Mouse (Mus musculus) heart, embryonic 10.5 days (tissue): Measurements from ENCODE around the gene Rnf157. TPM values are rescaled to one million over a fixed set of nuclear protein-coding genes. Genes with fewer than 3 reads are reported as not detected.

Source experiments
- DNase-seq: peaks from one replicate; pipeline ENCODE4 v3.0.0-alpha.2; 2017; ENCODE audit warnings: low spot score
- H3K27ac ChIP-seq: fragments of 300-500 bp; sonication (generic); 2 replicates; pipeline ENCODE4 v1.5.1; 2016; ENCODE audit warnings: mild to moderate bottlenecking
- H3K27me3 ChIP-seq: fragments of 300-500 bp; sonication (generic); 2 replicates; pipeline ENCODE4 v1.6.1; 2016; ENCODE audit warnings: mild to moderate bottlenecking; ENCODE audit not compliant: poor library complexity, insufficient read depth, severe bottlenecking
- H3K36me3 ChIP-seq: fragments of 300-500 bp; sonication (generic); 2 replicates; pipeline ENCODE4 v1.6.1; 2016; ENCODE audit warnings: mild to moderate bottlenecking, moderate library complexity
- H3K4me1 ChIP-seq: fragments of 300-500 bp; sonication (generic); 2 replicates; pipeline ENCODE4 v1.6.1; 2016; ENCODE audit warnings: mild to moderate bottlenecking
- H3K4me3 ChIP-seq: fragments of 300-500 bp; sonication (generic); 2 replicates; pipeline ENCODE4 v1.5.1; 2016; ENCODE audit warnings: mild to moderate bottlenecking, moderate library complexity
- H3K9me3 ChIP-seq: fragments of 300-500 bp; sonication (generic); 2 replicates; pipeline ENCODE4 v1.6.1; 2016; ENCODE audit warnings: mild to moderate bottlenecking, moderate library complexity
- WGBS: fragments of 180-500 bp; shearing (Covaris S2); methylation state at CpG from one replicate; pipeline ENCODE4 v1.1.7; 2016; 5-methylcytosine and 5-hydroxymethylcytosine counted together
- polyA plus RNA-seq: library from polyadenylated mRNA; unstranded; fragments of >200 nt; fragmentation: Nextera tagmentation; extraction: Ambion mirVana; gene quantifications from 2 replicates; pipeline ENCODE4 v1.2.1, GENCODE M21; 2016

The Rnf157 gene
- 7.3 and 8.5 TPM in 2 replicates for polyA plus RNA-seq

DNA sequence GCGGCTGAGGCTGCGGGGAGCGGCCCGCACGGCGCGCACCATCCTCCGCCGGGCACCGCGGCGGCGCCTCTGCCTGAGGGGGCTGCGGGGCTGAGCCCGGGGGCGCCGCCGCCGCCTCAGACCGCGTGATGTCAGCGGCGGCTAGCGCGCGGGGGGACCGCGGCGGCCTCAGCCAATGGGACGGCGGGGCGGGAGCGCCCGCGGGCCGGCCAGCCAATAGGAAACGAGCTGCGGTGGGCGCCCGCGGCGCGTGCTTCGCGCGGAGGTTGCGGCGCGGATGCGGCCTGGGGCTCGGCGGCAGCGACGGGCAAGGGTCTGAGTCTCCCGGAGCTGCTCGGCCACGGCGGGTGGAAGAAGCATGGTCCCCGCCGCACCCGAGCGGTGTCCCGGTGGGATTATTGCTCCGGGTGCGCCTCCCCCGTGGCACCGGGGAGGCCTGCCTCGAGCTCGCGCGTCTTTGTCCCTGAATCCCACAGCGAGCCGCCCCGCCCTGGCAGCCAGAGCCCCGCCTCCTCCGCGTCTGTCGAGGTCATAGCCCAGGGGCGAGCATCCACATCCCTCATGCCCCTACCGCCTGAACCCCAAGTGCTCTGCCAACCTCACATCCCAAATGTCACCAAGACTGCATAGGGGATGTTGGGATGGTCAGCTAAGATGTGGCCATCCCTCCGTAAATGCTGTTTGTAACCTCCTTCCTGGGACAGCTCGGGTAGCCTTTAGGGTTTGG, at the start of gene Rnf157:
TSS of gene Rnf157 (minus strand) at position 129 of the 727 bp plus-strand sequence.
- DNase-seq: peak; percentile 87
- peak within 1 kb of the TSS; percentile 86 for H3K4me3 ChIP-seq
- 4% methylated on average over 79 of the region's 82 CpGs for WGBS
- H3K36me3 ChIP-seq: no peaks in the 10 kb centered on the region
- peaks cover 14% of the 10 kb centered on the region for H3K27me3 ChIP-seq
- H3K27ac ChIP-seq: peak within 1 kb of the TSS; percentile 92
- no peaks in the 10 kb centered on the region for H3K9me3 ChIP-seq
- H3K4me1 ChIP-seq: peaks cover 28% of the 10 kb centered on the region

DNA sequence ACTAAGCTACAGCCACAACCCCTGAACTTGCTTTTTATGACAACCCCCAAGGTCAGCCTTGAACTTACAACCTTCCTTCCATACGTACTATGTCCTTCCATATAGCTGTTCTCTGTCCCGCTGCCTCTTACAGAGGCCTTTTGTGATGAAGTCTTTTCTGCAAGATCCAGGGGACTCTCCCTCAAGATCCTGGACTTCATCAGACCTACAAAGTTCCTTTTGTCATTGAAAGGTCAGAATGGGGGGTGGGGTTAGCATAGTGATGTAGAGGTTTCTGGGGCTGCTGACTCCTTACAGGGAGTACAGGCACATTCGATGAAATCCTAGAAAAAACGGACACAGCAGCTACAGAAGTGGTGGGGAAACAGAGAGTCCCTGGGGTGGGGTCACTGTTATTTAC, 47.0 kb upstream of the Rnf157 start:
- no peak for DNase-seq
- Histone ChIP-seq H3K27me3 (peaks cover 20% of the 10 kb centered on the region), H3K4me3 (no peak overlapping the region), H3K27ac (no peak overlapping the region), H3K9me3 (no peaks in the 10 kb centered on the region), H3K36me3 (no peaks in the 10 kb centered on the region), H3K4me1 (peaks cover 14% of the 10 kb centered on the region)
- 57% methylated on average over 4 of the region's 4 CpGs for WGBS

DNA sequence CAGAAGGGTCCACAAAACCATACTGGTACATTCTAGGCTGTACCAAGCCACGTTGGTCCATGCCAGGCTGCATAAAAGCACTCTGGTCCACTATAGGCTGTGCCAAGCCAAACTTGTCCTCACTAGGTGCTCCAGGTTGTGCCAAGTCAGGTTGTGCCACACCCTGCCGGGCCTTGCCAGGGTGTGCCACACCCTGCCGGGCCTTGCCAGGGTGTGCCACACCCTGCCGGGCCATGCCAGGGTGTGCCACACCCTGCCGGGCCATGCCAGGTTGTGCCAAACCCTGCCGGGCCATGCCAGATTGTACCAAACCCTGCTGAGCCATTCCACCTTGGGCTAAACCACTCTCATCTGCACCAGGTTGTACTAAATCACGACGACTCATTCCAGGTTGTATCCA, 43.4 kb upstream of the Rnf157 start:
- peaks cover 34% of the 10 kb centered on the region for H3K27me3 ChIP-seq

DNA sequence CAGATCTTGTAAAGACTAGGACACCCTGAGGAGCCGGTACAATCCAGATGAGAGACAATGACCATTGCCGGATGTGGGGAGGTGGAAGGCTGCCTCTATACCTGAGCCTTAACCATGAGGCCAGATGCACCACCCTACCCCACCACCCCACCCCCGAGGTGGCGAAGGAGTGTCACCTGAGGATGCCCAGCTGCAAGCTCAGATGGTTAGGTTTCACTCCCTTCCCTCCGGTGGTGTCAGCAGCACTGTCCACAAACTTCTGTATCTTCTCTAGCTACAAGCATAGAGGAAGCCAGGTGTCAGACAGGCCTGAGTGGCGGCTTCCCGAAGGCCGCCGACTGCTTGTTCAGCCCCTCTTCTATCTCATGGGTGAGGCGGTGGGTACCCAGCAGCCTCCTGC, 41.1 kb upstream of the Rnf157 start:
- WGBS: 84% methylated on average over 10 of the region's 10 CpGs
- H3K4me1 ChIP-seq: no peaks in the 10 kb centered on the region
- peaks cover 32% of the 10 kb centered on the region for H3K27me3 ChIP-seq
- H3K27ac ChIP-seq: no peak overlapping the region
- H3K4me3 ChIP-seq: no peak overlapping the region
- no peaks in the 10 kb centered on the region for H3K36me3 ChIP-seq
- H3K9me3 ChIP-seq: no peaks in the 10 kb centered on the region
- DNase-seq: no peak

More for the DNA sequence above, 43.4 kb upstream of the Rnf157 start:
- Histone ChIP-seq H3K9me3 (no peaks in the 10 kb centered on the region), H3K27ac (no peak overlapping the region), H3K36me3 (no peaks in the 10 kb centered on the region), H3K4me3 (no peak overlapping the region), H3K4me1 (peaks cover 7% of the 10 kb centered on the region; the same call in 1 of the 2 replicates)
- DNase-seq: no peak
- WGBS: 82% methylated on average over 8 of the region's 8 CpGs

DNA sequence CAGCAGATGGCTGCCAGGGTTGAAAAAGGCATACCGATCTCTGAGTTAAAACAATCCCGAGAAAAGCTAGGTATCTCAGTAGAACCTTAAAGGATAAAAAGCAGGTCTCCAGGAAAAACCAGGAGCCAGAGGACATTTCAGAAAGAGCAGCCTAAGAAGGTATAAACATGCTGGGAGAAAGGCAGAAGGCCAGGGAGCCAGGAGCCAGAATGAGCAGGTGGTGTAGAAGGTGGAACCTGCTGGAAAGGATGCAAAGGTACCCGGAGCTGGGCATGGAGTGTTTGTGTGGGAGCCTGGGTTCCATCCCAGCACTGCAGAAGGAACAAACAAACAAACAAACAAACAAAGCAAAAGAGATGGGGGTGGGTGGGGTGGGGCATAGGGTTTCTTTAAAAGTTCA, 36.5 kb upstream of the Rnf157 start:
- Histone ChIP-seq H3K4me1 (peaks cover 18% of the 10 kb centered on the region), H3K27ac (no peak overlapping the region), H3K9me3 (no peaks in the 10 kb centered on the region), H3K4me3 (no peak overlapping the region), H3K36me3 (no peaks in the 10 kb centered on the region), H3K27me3 (peaks cover 34% of the 10 kb centered on the region)
- 86% methylated on average over 3 of the region's 3 CpGs for WGBS
- DNase-seq: no peak

DNA sequence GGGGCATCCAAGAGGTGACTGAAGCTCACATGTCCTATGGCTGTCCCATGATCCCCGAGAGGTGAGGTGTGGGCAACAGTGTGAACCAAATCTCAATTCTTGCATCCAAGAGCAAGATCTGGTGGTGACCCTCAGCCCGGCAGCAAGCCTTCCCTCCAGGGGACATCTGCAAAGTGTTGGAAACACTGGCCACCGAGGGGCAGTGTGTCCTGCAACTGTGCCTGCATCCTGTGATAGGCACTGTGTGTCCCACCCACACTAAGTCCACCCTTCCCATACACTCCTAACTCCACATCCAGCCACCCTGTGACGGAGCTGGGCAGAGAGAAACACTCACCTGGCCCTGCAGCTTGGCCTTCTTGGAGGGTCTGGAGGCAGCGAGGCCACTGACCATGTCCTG, 35.0 kb upstream of the Rnf157 start:
- WGBS: 66% methylated on average over 5 of the region's 5 CpGs
- no peak overlapping the region for H3K27ac ChIP-seq

DNA sequence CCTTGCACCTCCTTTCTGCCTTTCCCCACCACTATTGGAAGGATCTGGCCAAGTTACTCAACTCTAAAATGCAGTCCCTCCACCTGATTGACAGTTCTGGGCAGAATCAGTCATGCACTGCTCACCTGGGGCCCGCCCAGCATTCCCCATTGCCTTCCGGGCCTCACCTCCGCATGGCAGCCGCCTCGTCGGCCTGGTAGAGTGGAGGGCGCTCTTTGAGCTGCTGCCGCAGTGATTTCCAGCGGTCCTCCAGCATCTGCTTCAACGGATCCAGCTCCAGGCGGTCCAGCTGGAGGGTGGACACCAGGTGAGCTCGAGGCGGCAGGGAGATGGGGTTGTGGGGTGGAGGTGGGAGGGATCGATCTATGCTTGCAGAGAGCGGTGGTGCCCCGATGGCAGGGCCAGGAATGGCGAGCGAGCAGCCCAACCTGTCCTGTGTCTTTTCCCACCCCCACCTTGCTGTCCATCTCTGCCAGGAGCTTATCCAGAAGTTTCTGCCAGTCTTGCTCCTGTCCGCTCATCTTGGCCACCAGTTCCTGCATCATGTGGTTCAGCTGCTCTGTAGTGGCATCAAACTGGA, 33.6 kb upstream of the Rnf157 start:
- 13% methylated on average over 19 of the region's 19 CpGs for WGBS
- H3K4me3 ChIP-seq: no peak overlapping the region
- H3K27ac ChIP-seq: 0 out of 2 replicates have a peak overlapping the region, but pooled peaks have one; percentile 18

More for the DNA sequence above, 35.0 kb upstream of the Rnf157 start:
- Histone ChIP-seq H3K4me3 (no peak overlapping the region), H3K4me1 (peaks cover 23% of the 10 kb centered on the region), H3K27me3 (peaks cover 25% of the 10 kb centered on the region), H3K9me3 (no peaks in the 10 kb centered on the region), H3K36me3 (no peaks in the 10 kb centered on the region)
- DNase-seq: no peak

DNA sequence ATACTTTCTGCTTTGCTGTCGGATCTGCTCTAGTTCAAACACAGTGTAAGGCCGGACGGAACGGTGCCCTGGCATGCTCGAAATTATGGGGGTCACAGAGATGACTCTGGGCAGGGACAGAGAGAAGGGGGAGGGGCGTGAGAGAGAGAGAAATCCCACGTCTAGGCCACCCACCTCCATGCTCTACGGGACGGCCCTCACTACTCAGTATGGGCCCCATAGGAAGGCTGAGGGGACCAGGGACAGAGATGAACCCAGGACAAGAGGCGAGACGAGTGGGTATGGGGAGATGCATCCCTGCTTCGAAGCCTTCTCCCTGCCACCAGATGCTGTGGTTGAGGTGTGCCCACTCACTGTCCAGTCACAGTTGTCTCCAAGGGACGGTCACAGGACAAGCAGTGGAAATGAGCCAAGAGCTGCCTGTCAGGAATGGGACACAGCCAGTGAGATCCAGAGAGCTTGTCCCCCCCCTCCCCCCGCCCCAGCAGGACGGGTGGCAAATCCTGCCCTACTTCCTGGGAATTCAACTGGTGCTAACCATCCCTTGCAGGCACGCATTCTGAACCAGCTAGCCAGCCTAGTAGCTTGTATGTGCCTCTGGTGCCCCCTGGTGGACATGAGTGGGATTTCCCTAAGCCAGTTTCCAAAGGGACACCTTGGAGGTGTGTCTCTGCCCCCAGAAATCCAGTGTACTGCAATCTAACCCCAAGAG, 32.9 kb upstream of the Rnf157 start:
- Histone ChIP-seq H3K4me3 (no peak overlapping the region), H3K36me3 (no peaks in the 10 kb centered on the region), H3K27ac (peak overlapping the region; percentile 2; the same call in 1 of the 2 replicates), H3K4me1 (peaks cover 35% of the 10 kb centered on the region), H3K27me3 (peaks cover 25% of the 10 kb centered on the region), H3K9me3 (no peaks in the 10 kb centered on the region)
- WGBS: 23% methylated on average over 16 of the region's 16 CpGs
- DNase-seq: peak; percentile 95

More for the DNA sequence above, 33.6 kb upstream of the Rnf157 start:
- no peak for DNase-seq
- no peaks in the 10 kb centered on the region for H3K36me3 ChIP-seq
- H3K9me3 ChIP-seq: no peaks in the 10 kb centered on the region
- peaks cover 33% of the 10 kb centered on the region for H3K4me1 ChIP-seq
- peaks cover 25% of the 10 kb centered on the region for H3K27me3 ChIP-seq

DNA sequence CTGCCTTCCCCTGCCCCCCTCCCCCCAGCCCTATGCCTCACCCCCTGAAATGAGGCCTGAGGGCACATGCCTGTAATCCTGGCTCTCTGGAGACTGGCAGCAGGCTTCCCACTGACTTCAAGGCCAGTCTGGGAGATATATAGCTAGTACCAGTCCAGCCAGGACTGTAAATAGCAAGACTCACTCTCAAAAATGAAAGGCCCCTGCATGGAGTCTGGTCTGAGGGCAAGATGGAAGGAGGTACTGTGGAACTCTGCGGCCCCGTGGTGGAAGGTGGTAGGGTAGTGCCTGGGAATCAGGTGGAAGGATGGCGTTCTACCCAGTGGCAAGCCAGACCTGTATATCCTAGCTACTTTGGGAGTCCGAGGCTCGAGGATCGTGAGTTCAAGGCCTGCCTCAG, 31.1 kb upstream of the Rnf157 start:
- no peak for DNase-seq
- H3K27ac ChIP-seq: no peak overlapping the region
- no peak overlapping the region for H3K4me3 ChIP-seq
- H3K9me3 ChIP-seq: no peaks in the 10 kb centered on the region
- H3K4me1 ChIP-seq: peaks cover 52% of the 10 kb centered on the region
- H3K27me3 ChIP-seq: peaks cover 25% of the 10 kb centered on the region
- H3K36me3 ChIP-seq: peaks cover 8% of the 10 kb centered on the region
- WGBS: 80% methylated on average over 6 of the region's 6 CpGs

DNA sequence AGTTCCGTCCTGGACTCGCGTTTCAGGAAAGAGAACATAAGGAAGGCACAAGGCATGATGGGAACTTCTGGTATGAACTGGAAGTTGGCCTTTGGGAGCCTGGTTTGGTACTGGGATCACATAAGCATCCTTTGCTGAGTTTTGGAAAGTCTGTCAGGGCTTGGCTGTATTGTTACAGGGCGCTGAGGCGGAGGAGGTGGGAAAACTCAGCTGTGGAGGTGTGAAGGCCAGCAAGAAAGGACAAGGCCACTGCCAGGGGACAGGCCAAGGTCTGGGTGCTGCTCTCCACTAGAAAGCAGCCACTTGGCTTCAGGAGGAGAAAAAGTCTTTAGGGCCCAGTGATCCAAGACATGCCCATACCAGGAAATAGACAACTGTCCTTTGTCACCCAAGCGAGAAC, 30.5 kb upstream of the Rnf157 start:
- peaks cover 10% of the 10 kb centered on the region for H3K36me3 ChIP-seq
- DNase-seq: no peak
- peaks cover 22% of the 10 kb centered on the region for H3K27me3 ChIP-seq
- H3K27ac ChIP-seq: 0 out of 2 replicates have a peak overlapping the region, but pooled peaks have one; percentile 3
- no peak overlapping the region for H3K4me3 ChIP-seq
- WGBS: 87% methylated on average over 6 of the region's 6 CpGs
- peaks cover 52% of the 10 kb centered on the region for H3K4me1 ChIP-seq
- H3K9me3 ChIP-seq: no peaks in the 10 kb centered on the region

DNA sequence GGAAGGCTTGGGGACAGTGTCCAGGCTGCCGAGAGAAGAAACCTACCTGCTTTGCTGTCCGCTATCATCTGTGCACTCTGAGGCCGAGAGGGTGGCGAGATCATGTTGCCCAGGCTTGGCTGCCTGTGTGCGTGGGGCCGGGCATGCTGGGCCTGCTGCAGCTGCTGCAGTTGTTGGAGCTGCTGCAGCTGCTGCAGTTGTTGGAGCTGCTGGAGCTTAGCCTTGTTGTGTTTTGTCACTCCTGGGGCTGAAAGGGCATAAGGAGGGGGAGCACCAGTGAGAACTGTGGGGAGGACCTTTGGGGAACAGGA, 30.0 kb upstream of the Rnf157 start:
- peaks cover 52% of the 10 kb centered on the region for H3K4me1 ChIP-seq
- WGBS: 62% methylated on average over 6 of the region's 6 CpGs
- no peak overlapping the region for H3K4me3 ChIP-seq
- H3K27me3 ChIP-seq: peaks cover 17% of the 10 kb centered on the region
- no peaks in the 10 kb centered on the region for H3K9me3 ChIP-seq
- DNase-seq: no peak
- H3K27ac ChIP-seq: 0 out of 2 replicates have a peak overlapping the region, but pooled peaks have one; percentile 3
- peaks cover 10% of the 10 kb centered on the region for H3K36me3 ChIP-seq

DNA sequence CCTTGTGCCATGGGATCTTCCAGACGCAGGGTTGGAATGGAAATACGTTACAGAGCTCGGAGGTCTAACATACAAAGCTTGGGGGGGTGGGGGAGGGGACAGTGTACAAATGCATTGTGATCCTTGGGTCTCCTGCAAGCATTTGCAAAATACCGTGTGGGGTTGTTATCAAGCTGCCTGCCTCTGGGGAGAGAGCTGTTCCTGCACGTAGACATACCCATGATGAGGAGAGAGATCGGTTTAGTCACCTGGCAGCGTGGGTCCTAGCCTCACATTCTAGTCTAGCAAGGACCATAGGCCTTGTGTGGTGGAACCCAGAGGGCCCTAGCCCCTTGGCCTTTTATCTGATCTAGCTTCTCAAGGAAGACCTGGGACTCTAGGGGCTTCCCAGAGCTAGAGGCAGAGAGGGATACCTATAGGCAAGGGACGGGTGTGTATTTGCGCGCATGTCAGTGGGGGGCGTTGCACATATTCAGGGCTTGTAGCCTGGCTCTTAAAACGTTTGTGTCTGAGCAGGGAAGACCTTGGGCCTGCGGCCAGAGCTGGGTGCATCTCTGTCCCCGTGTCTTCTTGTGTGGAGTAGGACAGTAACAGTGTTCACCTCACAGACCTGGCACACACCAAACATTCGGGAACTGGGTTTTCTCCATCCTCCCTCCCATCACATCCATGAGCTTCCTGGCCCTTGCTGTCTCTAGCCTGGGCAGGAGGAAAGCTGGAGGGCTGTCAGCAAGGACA, 29.5 kb upstream of the Rnf157 start:
- Histone ChIP-seq H3K4me1 (peaks cover 58% of the 10 kb centered on the region), H3K27ac (0 out of 2 replicates have a peak overlapping the region, but pooled peaks have one; percentile 3), H3K27me3 (peaks cover 12% of the 10 kb centered on the region), H3K4me3 (no peak overlapping the region), H3K9me3 (no peaks in the 10 kb centered on the region), H3K36me3 (peaks cover 15% of the 10 kb centered on the region)
- WGBS: 74% methylated on average over 15 of the region's 15 CpGs
- DNase-seq: no peak
